Mouse (Mus musculus) c-Kit-negative CD71-positive TER-119-positive erythroid progenitor cells, embryonic 14.5 days (primary cell): ENCODE data around the gene Dab1.

Source experiments
- DNase-seq: peaks from one replicate; pipeline ENCODE4 v3.0.0-alpha.2; 2013; ENCODE audit warnings: low read depth, low spot score

Dab1 gene

GRCm38 (mm10) chr4:104246506-104246905 lies 627.3 kb downstream of the Dab1 start:
- DNase-seq = no peak

DNA sequence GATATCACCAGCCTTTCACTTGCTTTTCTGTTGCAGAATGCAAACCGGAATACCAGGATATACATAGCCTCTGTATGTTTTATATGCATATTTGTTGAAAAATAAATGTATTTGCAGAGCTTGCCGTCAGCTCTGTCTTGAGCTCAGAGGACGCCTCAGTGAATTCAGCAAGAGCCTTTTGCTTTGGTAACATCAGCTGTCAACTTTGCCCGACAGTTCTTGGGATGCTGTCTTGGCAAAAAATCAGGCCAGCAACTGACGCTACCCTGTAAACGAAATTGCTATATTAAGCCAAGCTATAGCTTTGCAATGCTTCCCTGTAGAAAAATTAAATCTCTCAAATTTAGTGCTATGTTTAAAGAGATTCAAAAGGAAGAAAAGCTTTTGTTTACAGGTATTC lies 630.3 kb downstream of the Dab1 start:
- DNase-seq = no peak

GRCm38 (mm10) chr4:104257776-104258175 lies 638.6 kb downstream of the Dab1 start:
- no peak for DNase-seq

GRCm38 (mm10) chr4:104269422-104270172 lies 650.4 kb downstream of the Dab1 start:
- DNase-seq = no peak

DNA sequence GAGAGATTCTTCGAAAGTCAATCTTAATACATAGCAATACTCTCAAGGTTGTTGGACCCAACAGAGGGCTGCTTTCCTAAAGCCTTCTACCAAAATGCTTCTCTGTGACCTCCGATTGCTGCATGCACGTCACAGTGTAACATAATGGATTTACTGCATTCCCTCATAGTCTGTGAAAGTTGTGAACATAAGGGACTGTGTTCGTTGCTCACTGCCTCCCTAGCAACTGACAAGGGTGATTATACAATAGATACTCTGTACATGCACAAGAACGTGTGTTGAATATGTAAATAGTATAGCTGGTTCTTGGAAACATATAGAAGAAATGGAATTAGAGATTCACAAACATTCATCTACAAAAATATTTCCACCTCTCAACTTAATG lies 651.0 kb downstream of the Dab1 start:
- no peak for DNase-seq

- no peak for DNase-seq
These were observed 656.1 kb downstream of the Dab1 start for GRCm38 (mm10) chr4:104275260-104275659.

GRCm38 (mm10) chr4:104276916-104277315 lies 657.8 kb downstream of the Dab1 start:
- no peak for DNase-seq

- no peak for DNase-seq
These were observed 662.4 kb downstream of the Dab1 start for GRCm38 (mm10) chr4:104281518-104281917.

DNA sequence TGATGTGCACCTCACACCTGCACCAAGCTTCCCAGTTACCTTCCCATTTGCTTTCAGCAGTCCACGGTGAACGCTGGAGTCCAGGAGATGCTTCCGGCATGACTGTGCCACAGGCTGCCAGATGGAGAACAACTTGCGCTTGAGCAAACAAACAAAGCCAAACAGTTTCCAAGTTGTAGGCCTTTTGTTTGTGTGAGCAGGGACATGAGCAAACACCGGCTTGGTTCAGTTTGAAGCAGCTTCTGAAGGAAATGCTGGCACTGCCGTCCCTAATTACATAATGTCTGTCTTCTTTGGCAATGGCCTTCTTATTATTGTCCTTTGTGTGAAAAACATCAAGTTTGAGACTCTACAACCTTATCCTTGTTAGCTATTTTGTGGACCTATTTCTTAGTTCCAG lies 664.7 kb downstream of the Dab1 start:
- DNase-seq = no peak

GRCm38 (mm10) chr4:104288401-104288800 lies 669.2 kb downstream of the Dab1 start:
- no peak for DNase-seq

DNA sequence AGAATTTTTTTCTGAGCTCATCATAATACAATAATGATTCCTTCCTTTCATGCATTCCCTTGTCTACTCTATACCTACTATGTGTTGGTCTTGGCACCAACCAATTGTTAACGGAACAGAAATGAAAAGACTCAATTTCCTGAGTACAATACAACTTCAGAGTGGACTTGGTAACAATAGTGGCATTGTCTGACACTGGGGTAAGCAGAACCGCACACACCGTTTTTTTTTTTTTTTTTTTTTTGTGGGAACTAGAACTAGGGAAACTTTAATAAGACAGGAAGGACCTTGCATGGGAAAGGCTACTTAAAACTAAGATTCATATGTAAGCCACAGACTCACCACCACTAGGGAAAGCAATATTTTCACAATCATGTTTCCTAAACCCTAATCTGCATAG lies 682.6 kb downstream of the Dab1 start:
- DNase-seq = no peak

DNA sequence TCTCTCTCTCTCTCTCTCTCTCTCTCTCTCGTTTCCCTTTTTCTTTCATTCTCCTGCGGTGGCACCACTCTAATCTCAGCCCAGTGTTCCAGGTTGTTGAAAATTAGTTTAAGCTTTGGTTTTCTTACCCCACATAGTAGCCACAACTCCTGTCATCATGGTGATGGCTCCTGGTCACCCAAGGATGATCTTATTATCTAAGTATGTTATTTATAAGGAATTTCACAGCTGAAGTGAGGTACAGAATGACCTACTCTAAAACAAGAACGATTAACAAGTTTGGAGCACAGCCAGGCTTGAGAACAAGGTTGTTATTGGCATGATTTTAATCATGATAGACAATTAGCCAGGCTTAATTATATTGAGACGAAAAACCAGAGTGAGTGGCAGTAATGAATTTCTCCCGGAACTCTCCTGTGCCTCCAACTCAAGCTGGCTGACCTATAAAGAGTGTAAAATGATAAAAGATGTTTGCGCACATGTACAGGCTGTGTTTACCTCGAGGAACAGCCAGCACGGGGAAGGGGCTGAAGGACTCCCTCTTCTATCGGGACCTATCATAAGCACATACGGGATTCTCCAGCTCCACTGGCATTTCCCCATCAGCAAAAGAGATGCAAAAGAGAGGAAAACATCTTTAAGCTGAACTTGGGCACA lies 684.0 kb downstream of the Dab1 start:
- no peak for DNase-seq

GRCm38 (mm10) chr4:104307781-104308180 lies 688.6 kb downstream of the Dab1 start:
- DNase-seq = no peak

DNA sequence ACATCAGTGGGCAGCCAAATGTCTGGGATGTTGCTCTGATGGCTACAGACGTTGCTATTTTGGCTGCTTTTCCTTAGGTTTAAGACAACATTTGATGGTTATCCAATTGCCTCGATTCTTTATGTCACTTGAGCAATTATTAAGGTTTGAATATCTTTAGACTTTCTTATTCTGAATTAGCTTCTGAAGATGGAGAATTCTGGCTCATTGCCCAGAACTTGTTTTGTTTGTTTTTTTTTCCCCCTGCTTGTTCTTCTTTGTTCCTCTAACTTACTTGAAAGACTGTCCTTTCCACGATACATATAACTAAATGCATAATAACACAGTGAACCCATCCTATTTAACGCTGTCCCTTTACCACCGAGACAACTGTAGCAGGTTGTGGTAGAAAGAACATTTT lies 707.1 kb downstream of the Dab1 start:
- no peak for DNase-seq

GRCm38 (mm10) chr4:104331896-104332295 lies 712.7 kb downstream of the Dab1 start:
- no peak for DNase-seq

DNA sequence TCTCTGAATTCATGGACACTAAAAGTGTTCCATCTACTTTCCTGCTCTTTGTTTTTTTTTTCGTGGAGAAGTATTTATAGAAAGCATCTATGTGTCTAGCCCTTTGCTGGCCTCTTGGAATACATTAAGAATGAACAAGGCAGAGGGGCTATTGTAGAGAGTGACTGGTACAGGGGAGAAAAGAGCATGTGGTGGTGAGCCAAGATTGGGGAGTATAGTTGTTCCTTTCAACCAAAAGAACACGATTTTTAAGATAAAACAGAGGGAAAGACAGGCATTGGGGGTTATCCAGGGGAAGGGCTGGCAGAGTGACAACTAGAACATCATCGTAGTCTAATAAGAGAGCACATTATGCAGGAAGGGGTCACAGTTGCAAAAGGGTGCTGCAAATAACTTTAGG lies 713.2 kb downstream of the Dab1 start:
- DNase-seq = no peak

DNA sequence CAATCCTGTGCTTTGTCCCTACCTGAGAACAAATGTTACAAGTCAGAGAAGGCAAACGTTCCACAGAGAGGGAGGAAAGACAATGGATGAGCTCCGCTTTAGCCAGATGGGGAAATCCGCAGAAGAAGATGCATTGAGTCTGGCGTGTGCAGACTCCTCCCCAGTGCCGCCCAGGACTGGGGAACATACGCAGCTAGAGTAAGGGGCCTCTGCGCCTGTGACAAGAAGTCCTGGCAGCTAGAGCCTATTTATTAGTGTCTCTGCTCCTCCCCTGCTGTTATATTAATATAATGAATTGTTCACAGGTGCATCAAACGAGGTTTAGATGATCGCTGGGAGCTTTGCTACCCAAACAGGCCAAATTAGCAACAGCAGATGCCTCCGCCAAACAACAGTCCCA lies 718.1 kb downstream of the Dab1 start:
- DNase-seq = no peak

DNA sequence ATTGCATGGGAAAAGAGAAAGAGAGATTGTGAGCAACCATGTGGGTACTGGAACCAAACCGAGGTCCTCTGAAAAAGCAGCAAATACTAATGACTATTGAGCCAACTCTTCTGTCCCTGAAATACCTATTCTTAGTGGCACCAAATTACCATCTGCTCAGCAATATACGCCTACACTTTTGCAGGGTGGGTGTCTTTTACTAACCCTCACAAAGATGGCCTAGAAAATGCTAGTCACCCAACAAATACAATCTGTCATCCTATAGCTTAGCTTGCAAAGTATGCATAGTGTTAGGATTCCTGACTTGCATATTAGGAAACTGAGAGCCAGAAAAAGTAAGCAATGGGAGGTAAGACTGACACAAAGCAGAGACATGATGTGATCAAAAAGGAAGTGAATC lies 719.2 kb downstream of the Dab1 start:
- no peak for DNase-seq

GRCm38 (mm10) chr4:104361345-104361744 lies 742.2 kb downstream of the Dab1 start:
- no peak for DNase-seq

- DNase-seq = no peak
These were observed 747.3 kb downstream of the Dab1 start for GRCm38 (mm10) chr4:104366491-104366890.

- DNase-seq = no peak
These were observed 748.0 kb downstream of the Dab1 start for GRCm38 (mm10) chr4:104366894-104367740.

GRCm38 (mm10) chr4:104367741-104368411 lies 748.7 kb downstream of the Dab1 start:
- DNase-seq = no peak
